Mouse (Mus musculus): ENCODE data around the gene Eif5.

DNA sequence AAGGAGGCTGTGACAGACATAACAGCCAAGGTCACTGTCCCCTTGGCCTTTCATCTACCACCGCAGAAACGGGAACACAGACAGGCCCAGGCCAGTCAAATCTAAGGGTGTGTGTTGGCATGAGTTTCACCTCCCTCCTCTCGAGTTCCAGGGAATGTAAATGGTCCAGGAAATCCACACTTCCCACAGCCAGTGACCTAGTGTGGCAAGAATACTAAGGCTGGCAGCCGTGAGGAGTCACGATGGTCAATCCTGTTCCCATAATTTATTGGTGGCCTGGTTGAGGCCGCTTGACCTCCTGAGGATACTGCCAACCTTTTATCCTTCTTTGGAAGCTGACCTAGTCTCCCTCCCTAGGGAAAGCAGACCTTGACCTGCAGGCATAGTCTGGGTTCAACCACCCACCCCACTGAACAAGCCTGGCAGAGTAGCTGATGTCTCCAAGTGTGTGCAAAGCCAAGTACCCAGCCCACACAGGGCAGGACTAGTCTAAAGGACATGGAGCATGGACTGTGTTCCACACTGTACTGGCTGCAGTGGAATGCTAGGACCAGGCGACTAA lies 23.5 kb upstream of the Eif5 start:
- TF ChIP-seq CTCF (IDR thresholded peaks at IDR 0.05; ENCODE audit: borderline replicate concordance, insufficient read depth, low read length): no peak
- no peak for TF ChIP-seq POLR2A (IDR thresholded peaks at IDR 0.05; ENCODE audit: low read depth, low read length)
